Comparison of ENCODE assay signal across 19 mouse cellular contexts in the genomic region with DNA sequence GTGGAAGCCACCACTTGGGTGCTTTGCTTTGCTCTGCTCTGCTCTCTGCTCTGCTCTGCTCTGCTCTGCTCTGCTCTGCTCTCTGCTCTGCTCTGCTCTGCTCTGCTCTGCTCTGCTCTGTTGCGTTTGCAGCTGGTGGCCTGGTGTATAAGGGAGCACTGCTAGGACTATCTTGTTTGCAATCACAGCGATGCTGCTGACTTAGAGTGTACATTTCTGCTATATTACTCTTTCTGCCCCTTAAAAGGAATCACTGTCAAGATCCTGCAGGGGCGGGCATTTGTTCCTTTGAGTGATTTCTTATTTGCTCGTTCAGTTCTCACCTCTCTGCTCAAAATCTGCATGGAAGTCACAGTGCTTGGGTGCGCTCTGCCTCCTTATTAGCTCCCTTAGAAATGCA. TPM values are rescaled to one million over a fixed set of nuclear protein-coding genes. Genes with fewer than 3 reads are reported as not detected.
DNase-seq lines count a peak whose midpoint lies in the region; ATAC-seq and TF ChIP-seq lines count a peak whose summit lies in the region.
"Had no signal": no experiment of that assay in that cellular context is flagged by ENCODE, and none has a peak within 500 bp of the region (broad histone marks: within the 10 kb centered on the region; RNA-seq: fewer than 3 reads in every experiment).

No protein-coding gene starts in this region.

- no peak for TF ChIP-seq POLR2A in thymus, adult 2 months (IDR thresholded peaks at IDR 0.05; ENCODE audit: control insufficient read depth, extremely low read depth, insufficient read depth, low read length, poor library complexity)

- H3K4me3 ChIP-seq in thymus, adult 2 months (ENCODE audit: control insufficient read depth, insufficient read depth, low read length): peak overlapping the region; percentile 19
- H3K4me3 ChIP-seq: embryonic facial prominence, embryonic 13.5 days; forebrain, embryonic 12.5 days; heart, adult 2 months; heart, embryonic 12.5 days had no signal

- ATAC-seq in activated CD4-positive, CD25-positive, alpha-beta regulatory T cell, adult 4 months: peak; percentile 15
- ATAC-seq: forebrain, embryonic 16.5 days; hindbrain, embryonic 16.5 days had no signal

- H3K4me1 ChIP-seq in thymus, adult 2 months (replicated peaks; ENCODE audit: control insufficient read depth, insufficient read depth, low read length): peaks cover 48% of the 10 kb centered on the region

- DNase-seq in heart, adult 11 months: peak; percentile 70
- no peak for DNase-seq in heart, adult 9 months (ENCODE audit: low spot score in 2 of 2)
- DNase-seq in thymus, adult 2 months: no peak
- DNase-seq in thymus, postnatal 0 days (ENCODE audit: low spot score): no peak
- DNase-seq in adrenal gland, postnatal 10 days: no peak
- no peak for DNase-seq in kidney, postnatal 14 days
- DNase-seq: adrenal gland, postnatal 14 days; B cell, adult 2 months; cerebellum, adult 18-20 months; cerebellum, adult 9-11 months; cerebellum, postnatal 36 days; gastrocnemius, postnatal 10 days; heart, adult 2 months had no signal

- no peak for TF ChIP-seq CTCF in thymus, adult 2 months (IDR thresholded peaks at IDR 0.05; ENCODE audit: borderline replicate concordance, control insufficient read depth, extremely low read depth, insufficient read depth, low read length, poor library complexity)

- no peaks in the 10 kb centered on the region for H3K27me3 ChIP-seq in thymus, adult 2 months (ENCODE audit: control insufficient read depth, insufficient read depth, low read length)
- H3K27me3 ChIP-seq: embryonic facial prominence, embryonic 13.5 days; forebrain, embryonic 12.5 days; heart, embryonic 12.5 days had no signal

- H3K27ac ChIP-seq in thymus, adult 2 months (ENCODE audit: control insufficient read depth, insufficient read depth, low read length): peak overlapping the region; percentile 72
- H3K27ac ChIP-seq: embryonic facial prominence, embryonic 13.5 days; forebrain, embryonic 12.5 days; heart, adult 2 months had no signal

- 80% methylated on average over 5 of the region's 5 CpGs for WGBS in thymus, adult 2 months

- H3K36me3 ChIP-seq in thymus, adult 2 months (ENCODE audit: control insufficient read depth, insufficient read depth, low read length): peaks cover 94% of the 10 kb centered on the region
- H3K36me3 ChIP-seq: embryonic facial prominence, embryonic 13.5 days; forebrain, embryonic 12.5 days; heart, embryonic 12.5 days had no signal

RNA-seq across cellular contexts. Expression of a gene that starts 44.0 kb away (rescaled TPM):
- 513 and 641 TPM in 2 replicates for polyA plus RNA-seq in thymus, adult 2 months (2012; rRNA removed)
- polyA plus RNA-seq in thymus, postnatal 0 days (2015; fragmentation: Nextera tagmentation; extraction: Ambion mirVana): 400 and 426 TPM in 2 replicates
- 100 to 1,000 TPM; 424 to 425 TPM for polyA plus RNA-seq in activated CD4-positive, CD25-positive, alpha-beta regulatory T cell, adult 4 months (2017; shearing (Covaris generic))
- 100 to 1,000 TPM; 171 to 191 TPM for total RNA-seq in adrenal gland, postnatal 10 days (2021)

RNA-seq across cellular contexts. Expression of a gene that starts 44.1 kb away (rescaled TPM):
- 21.5 and 23.6 TPM in 2 replicates for polyA plus RNA-seq in thymus, adult 2 months (2012; rRNA removed)
- polyA plus RNA-seq in thymus, postnatal 0 days (2015; fragmentation: Nextera tagmentation; extraction: Ambion mirVana): 19.2 and 19.7 TPM in 2 replicates
- polyA plus RNA-seq in activated CD4-positive, CD25-positive, alpha-beta regulatory T cell, adult 4 months (2017; shearing (Covaris generic)): 10 to 100 TPM; 16.3 to 16.9 TPM
- total RNA-seq in adrenal gland, postnatal 10 days (2021): 100 to 1,000 TPM; 206 to 229 TPM
